Mouse (Mus musculus) liver, embryonic 11.5 days (tissue): Measurements from ENCODE around the gene Mical3. TPM values are rescaled to one million over a fixed set of nuclear protein-coding genes. Genes with fewer than 3 reads are reported as not detected.

Experiments used
- ATAC-seq: fragments of 200-750 bp; cut with Nextera tagmentation; replicated peaks from 2 replicates; pipeline ENCODE4 v1.8.0; 2017; ENCODE audit warnings: moderate number of reproducible peaks, mild to moderate bottlenecking, moderate TSS enrichment, moderate library complexity; ENCODE audit not compliant: low FRiP score
- DNase-seq: peaks from one replicate; pipeline ENCODE4 v3.0.0-alpha.2; 2017; ENCODE audit warnings: low spot score
- H3K27ac ChIP-seq: fragments of 300-500 bp; sonication (generic); 2 replicates; pipeline ENCODE4 v1.5.1; 2014; ENCODE audit warnings: mild to moderate bottlenecking, low read depth, low read length, control low read depth
- H3K27me3 ChIP-seq: fragments of 300-500 bp; sonication (generic); replicated peaks from 2 replicates; pipeline ENCODE4 v1.6.1; 2014; ENCODE audit warnings: low read length, mixed read lengths; ENCODE audit not compliant: control insufficient read depth, insufficient read depth
- H3K36me3 ChIP-seq: fragments of 300-500 bp; sonication (generic); 2 replicates; pipeline ENCODE4 v1.6.1; 2014; ENCODE audit warnings: mild to moderate bottlenecking, low read length, moderate library complexity, mixed read lengths; ENCODE audit not compliant: control insufficient read depth, insufficient read depth
- H3K4me1 ChIP-seq: fragments of 300-500 bp; sonication (generic); replicated peaks from 2 replicates; pipeline ENCODE4 v1.6.1; 2014; ENCODE audit warnings: low read length, mixed read lengths; ENCODE audit not compliant: control insufficient read depth, insufficient read depth
- H3K4me2 ChIP-seq: fragments of 300-500 bp; sonication (generic); 2 replicates; pipeline ENCODE4 v1.6.1; 2014; ENCODE audit warnings: mild to moderate bottlenecking, control low read depth, moderate library complexity
- H3K4me3 ChIP-seq: fragments of 300-500 bp; sonication (generic); 2 replicates; pipeline ENCODE4 v1.5.1; 2014; ENCODE audit warnings: low read depth, low read length, control low read depth
- H3K9ac ChIP-seq: fragments of 300-500 bp; sonication (generic); 2 replicates; pipeline ENCODE4 v1.6.1; 2014; ENCODE audit warnings: low read depth, low read length, control low read depth
- H3K9me3 ChIP-seq: fragments of 300-500 bp; sonication (generic); 2 replicates; pipeline ENCODE4 v1.6.1; 2016; ENCODE audit warnings: low read length, inconsistent platforms, mixed read lengths; ENCODE audit not compliant: control insufficient read depth
- WGBS: fragments of 180-500 bp; shearing (Covaris S2); extraction: QIAGEN DNeasy Blood & Tissue Kit; methylation state at CpG from one replicate; pipeline ENCODE4 v1.1.7; 2014; 5-methylcytosine and 5-hydroxymethylcytosine counted together
- polyA plus RNA-seq: library from polyadenylated mRNA; unstranded; fragments of >200 nt; fragmentation: Nextera tagmentation; extraction: Ambion mirVana; gene quantifications from 2 replicates; pipeline ENCODE4 v1.2.1, GENCODE M21; 2014

The Mical3 gene
- polyA plus RNA-seq, 1 experiment from 2014 or later = 20.2 TPM

- peaks cover 38% of the 10 kb centered on the region for H3K4me1 ChIP-seq
- WGBS = 91% methylated on average over 9 of the region's 9 CpGs
- DNase-seq (no peak), ATAC-seq (no peak)
- H3K4me2 ChIP-seq = no peak overlapping the region
- no peaks in the 10 kb centered on the region for H3K9me3 ChIP-seq
- H3K36me3 ChIP-seq = no peaks in the 10 kb centered on the region
- H3K27me3 ChIP-seq = no peaks in the 10 kb centered on the region
- no peak overlapping the region for H3K9ac ChIP-seq
- no peak overlapping the region for H3K4me3 ChIP-seq
- no peak overlapping the region for H3K27ac ChIP-seq
Observed at GRCm38 (mm10) chr6:121054908-121055307, 75.9 kb downstream of the Mical3 start.

- Histone ChIP-seq H3K9ac (no peak overlapping the region), H3K4me3 (no peak overlapping the region), H3K4me2 (no peak overlapping the region), H3K27me3 (no peaks in the 10 kb centered on the region), H3K9me3 (no peaks in the 10 kb centered on the region), H3K4me1 (peaks cover 40% of the 10 kb centered on the region), H3K27ac (no peak overlapping the region), H3K36me3 (no peaks in the 10 kb centered on the region)
- 77% methylated on average over 3 of the region's 3 CpGs for WGBS
- ATAC-seq (no peak), DNase-seq (no peak)
Observed at GRCm38 (mm10) chr6:121054340-121054739, 76.5 kb downstream of the Mical3 start.

DNA sequence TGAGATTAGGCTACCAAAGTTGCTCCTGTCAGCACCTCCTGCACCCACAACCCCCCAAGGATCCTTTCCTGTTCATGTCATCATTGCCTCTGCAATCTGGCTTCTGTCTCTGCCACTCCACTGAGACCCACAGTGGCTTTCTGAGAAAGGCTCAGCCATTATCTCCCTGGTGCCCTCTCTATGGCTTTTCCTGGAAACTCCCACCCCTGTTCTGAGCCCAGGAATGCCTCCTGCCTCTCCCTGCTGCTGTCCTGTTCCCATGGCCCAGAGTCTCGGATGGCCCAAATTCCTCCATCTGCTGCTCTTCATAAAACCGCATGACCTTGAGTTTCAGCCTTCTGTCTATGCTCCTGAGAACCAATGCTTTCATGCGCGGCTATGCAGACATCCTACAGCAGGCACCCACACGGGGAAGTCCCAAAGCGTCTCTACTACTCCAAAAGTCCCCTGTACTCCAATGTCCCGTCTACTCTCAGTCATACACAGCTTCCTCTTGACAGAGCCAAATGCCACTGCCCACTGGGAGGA, 77.2 kb downstream of the Mical3 start:
- WGBS = 76% methylated on average over 7 of the region's 7 CpGs
- no peak overlapping the region for H3K4me3 ChIP-seq
- no peak overlapping the region for H3K9ac ChIP-seq
- H3K36me3 ChIP-seq = no peaks in the 10 kb centered on the region
- DNase-seq (no peak), ATAC-seq (no peak)
- H3K27ac ChIP-seq = no peak overlapping the region
- H3K27me3 ChIP-seq = no peaks in the 10 kb centered on the region
- no peak overlapping the region for H3K4me2 ChIP-seq
- H3K9me3 ChIP-seq = no peaks in the 10 kb centered on the region
- peaks cover 43% of the 10 kb centered on the region for H3K4me1 ChIP-seq

DNA sequence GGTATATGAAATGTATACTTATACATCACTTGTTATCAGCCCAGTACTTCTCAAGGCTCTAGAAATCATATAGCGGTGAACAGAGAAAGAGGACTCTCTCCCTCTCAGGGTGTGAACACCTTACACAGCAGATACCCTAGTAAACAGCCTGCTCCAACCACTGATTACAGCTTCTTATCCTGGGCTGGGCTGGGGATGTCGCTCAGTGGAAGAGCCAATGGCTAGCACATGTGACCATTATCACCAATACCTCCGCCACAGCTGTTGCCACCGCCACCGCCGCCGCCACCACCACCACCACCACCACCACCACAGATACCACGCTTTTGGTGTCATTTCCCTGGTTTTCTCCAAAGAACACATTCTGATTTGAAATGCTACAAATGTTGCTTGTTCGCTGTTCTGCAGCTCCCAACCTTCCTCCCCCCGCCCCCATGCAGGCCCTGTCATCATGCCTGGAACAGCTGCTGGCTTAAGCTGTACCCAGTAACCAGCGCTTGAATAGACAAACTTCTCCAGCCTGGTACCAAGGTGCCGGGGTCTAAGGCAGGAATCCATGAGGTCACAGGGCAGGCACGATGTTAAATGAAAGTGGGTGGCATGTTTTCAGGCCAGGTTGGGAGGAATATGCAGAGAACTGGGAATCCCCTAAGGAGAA, 78.7 kb downstream of the Mical3 start:
- H3K27ac ChIP-seq = no peak overlapping the region
- DNase-seq = no peak
- no peak overlapping the region for H3K9ac ChIP-seq
- peaks cover 42% of the 10 kb centered on the region for H3K4me1 ChIP-seq
- WGBS = 85% methylated on average over 13 of the region's 13 CpGs
- peak; percentile 71 for ATAC-seq
- no peaks in the 10 kb centered on the region for H3K9me3 ChIP-seq
- no peaks in the 10 kb centered on the region for H3K27me3 ChIP-seq
- no peaks in the 10 kb centered on the region for H3K36me3 ChIP-seq
- no peak overlapping the region for H3K4me3 ChIP-seq
- H3K4me2 ChIP-seq = no peak overlapping the region

- H3K9me3 ChIP-seq = no peaks in the 10 kb centered on the region
- no peak overlapping the region for H3K27ac ChIP-seq
- ATAC-seq (no peak), DNase-seq (no peak)
- H3K9ac ChIP-seq = no peak overlapping the region
- no peaks in the 10 kb centered on the region for H3K36me3 ChIP-seq
- no peak overlapping the region for H3K4me2 ChIP-seq
- 76% methylated on average over 8 of the region's 8 CpGs for WGBS
- no peaks in the 10 kb centered on the region for H3K27me3 ChIP-seq
- no peak overlapping the region for H3K4me3 ChIP-seq
- peaks cover 44% of the 10 kb centered on the region for H3K4me1 ChIP-seq
Observed at GRCm38 (mm10) chr6:121051411-121051810, 79.4 kb downstream of the Mical3 start.

DNA sequence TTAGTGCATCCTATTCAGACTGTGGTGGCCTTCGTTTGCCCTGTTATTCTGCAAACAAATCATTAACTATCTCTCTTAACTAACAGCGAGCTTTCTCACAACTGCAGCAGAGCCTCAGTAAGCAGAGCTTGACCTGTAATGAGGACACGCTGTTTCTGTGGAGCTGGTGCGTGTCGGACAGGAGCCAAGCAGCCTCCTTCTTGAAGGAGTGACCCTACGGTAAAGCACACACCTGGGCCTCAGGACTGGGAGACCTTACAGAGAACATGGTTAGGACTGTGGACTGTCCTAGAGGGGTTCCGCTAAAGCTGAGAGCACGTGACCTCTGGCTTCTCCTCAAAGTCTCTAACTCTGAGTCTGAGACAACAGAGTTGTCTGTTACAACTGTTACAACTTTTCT, 82.1 kb downstream of the Mical3 start:
- no peak for ATAC-seq
- Histone ChIP-seq H3K27me3 (no peaks in the 10 kb centered on the region), H3K27ac (no peak overlapping the region; the same call in 1 of the 2 replicates), H3K9me3 (no peaks in the 10 kb centered on the region), H3K9ac (no peak overlapping the region), H3K36me3 (no peaks in the 10 kb centered on the region), H3K4me1 (peaks cover 42% of the 10 kb centered on the region), H3K4me3 (no peak overlapping the region), H3K4me2 (no peak overlapping the region)
- no peak for DNase-seq
- 75% methylated on average over 8 of the region's 8 CpGs for WGBS

DNA sequence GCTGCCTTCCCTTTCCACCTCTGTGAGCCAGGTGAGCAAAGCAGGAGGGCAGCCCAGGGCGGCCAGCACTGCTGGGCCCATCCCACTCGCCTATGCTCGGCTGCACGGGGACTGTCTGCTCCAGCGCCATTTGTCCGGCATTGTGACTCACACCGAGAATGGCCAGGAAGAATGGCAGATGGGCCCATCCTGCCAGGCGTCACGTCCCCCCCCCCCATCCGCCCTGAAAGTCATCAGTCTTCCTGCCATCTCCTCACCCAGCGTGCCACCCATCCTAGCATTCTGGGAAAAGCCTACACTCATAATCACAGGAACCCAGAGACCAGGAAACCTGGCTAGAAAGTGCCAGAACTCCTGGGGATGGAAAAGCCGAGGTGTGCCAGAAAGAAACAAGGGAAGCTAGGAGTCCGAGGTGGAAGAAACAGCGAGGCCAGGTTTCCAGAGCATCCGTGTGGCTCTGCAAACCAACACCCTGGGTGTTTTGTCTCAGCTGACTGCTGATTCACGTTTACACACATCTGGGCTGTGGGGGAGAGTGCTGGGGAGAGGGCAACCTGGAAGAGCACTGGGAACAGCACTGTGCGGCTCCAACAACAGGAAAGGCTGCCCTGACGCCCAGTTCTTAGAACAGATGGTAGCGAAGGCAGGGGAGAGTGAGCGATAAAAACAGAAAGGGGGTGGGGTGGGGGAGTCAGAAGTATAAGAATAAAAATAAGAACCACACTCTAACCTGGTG, 85.3 kb downstream of the Mical3 start:
- no peak overlapping the region for H3K4me3 ChIP-seq
- H3K27me3 ChIP-seq = no peaks in the 10 kb centered on the region
- no peaks in the 10 kb centered on the region for H3K9me3 ChIP-seq
- H3K27ac ChIP-seq = 0 out of 2 replicates have a peak overlapping the region, but pooled peaks have one; percentile 23
- H3K4me1 ChIP-seq = peaks cover 22% of the 10 kb centered on the region
- H3K4me2 ChIP-seq = no peak overlapping the region
- ATAC-seq (peak; percentile 48; the same call in 1 of the 2 replicates), DNase-seq (no peak)
- 65% methylated on average over 20 of the region's 20 CpGs for WGBS
- H3K9ac ChIP-seq = no peak overlapping the region
- H3K36me3 ChIP-seq = 0 out of 2 replicates have a peak, but pooled peaks cover 2% of the 10 kb centered on the region

DNA sequence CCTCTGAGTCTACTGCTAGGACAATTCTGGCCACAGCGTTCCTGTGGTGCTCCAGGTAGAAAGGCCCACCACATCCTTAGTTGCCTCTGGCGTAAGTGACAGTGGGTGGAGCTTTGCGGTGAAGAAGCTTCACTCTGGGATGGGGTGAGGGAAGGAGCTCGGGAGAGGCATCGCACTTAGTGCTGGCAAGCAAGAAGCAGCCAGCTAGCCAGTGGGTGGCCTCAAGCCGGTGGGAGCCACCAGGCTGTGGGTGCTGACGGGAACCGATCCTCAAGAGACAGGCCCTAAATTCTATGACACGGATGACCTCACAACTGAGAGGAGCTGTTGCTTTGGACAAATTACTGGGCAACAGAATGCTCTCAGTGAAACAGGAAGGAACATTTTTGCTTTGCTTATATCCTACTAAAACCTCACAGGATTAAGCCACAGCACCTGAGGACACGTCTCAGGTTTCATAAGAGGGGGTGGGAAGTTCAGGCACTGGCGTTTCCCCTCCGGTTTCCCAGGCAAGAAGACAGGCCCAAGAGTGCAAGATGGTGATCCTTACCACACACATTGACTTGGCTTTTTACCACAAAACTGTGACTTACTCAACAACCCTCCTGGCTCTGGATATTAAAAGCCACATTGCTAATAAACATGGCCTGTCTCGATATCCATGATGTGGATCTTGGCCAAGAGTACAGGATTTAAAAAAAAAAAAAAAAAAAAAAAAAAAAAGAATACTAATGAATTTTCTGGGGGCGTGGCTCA, 87.2 kb downstream of the Mical3 start:
- Histone ChIP-seq H3K9ac (no peak overlapping the region), H3K36me3 (peaks cover 6% of the 10 kb centered on the region; the same call in 1 of the 2 replicates), H3K27ac (no peak overlapping the region), H3K4me3 (no peak overlapping the region), H3K9me3 (no peaks in the 10 kb centered on the region), H3K4me2 (no peak overlapping the region), H3K27me3 (no peaks in the 10 kb centered on the region), H3K4me1 (peaks cover 17% of the 10 kb centered on the region)
- ATAC-seq (no peak), DNase-seq (no peak)
- 65% methylated on average over 14 of the region's 14 CpGs for WGBS
